Mouse (Mus musculus) bone marrow, adult 2 months (tissue): Measurements from ENCODE around the gene Pld1.

Source experiments
- CTCF ChIP-seq: fragments of 200-500 bp; IDR thresholded peaks from 2 replicates; pipeline ENCODE4 v1.5.1; 2011; ENCODE audit warnings: low read length, control low read depth; ENCODE audit not compliant: control insufficient read depth, insufficient read depth
- POLR2A ChIP-seq: fragments of 200-500 bp; IDR thresholded peaks from 2 replicates; pipeline ENCODE4 v1.6.1; 2011; ENCODE audit warnings: low read depth, mild to moderate bottlenecking, control low read depth, low read length, borderline replicate concordance; ENCODE audit not compliant: control insufficient read depth

DNA sequence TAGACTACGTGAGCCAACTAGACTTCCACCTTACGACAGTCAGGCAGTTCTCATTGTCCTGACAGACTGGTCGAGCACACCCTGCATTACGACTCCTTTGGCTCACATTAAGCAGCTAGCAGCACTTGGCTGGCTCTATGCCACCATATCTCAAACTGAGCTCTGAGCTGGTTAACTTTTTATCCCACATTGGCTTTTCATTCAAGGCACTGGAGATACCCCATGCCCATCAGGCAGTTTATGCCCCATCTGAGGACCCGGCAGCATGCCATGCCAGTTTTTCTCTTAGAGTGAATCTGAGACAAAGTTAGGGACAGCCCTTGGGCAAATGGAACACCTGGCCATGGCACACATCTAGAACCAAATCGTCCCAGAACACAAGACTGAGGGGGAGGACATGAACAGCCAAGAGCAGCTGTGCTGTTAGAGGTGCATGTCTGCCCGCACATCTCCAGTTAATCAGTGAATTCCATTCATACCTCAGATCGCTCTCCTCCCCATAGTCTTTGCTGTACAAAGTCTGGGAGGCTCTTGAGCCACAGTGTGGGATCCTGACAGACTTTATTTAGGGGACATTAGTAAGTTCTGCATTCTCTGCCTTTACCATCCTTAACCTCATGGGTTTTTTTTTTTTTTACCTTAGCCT is 49.5 kb downstream of the Pld1 start:
- TF ChIP-seq POLR2A (no peak), CTCF (no peak)
